Mouse (Mus musculus) hindbrain, embryonic 15.5 days (tissue): ENCODE results near the gene Slc35e3. TPM values are rescaled to one million over a fixed set of nuclear protein-coding genes. Genes with fewer than 3 reads are reported as not detected.

ENCODE experiments used
- ATAC-seq: fragments of 200-750 bp; cut with Nextera tagmentation; 2 replicates; pipeline ENCODE4 v1.8.0; 2017; ENCODE audit warnings: low read depth, moderate number of reproducible peaks, moderate TSS enrichment; ENCODE audit not compliant: low FRiP score
- H3K27ac ChIP-seq: fragments of 300-500 bp; sonication (generic); replicated peaks from 2 replicates; pipeline ENCODE4 v1.5.1; 2015; ENCODE audit warnings: mild to moderate bottlenecking, inconsistent platforms
- H3K27me3 ChIP-seq: fragments of 300-500 bp; sonication (generic); 2 replicates; pipeline ENCODE4 v1.6.1; 2015; ENCODE audit warnings: control low read depth, inconsistent platforms
- H3K36me3 ChIP-seq: fragments of 300-500 bp; sonication (generic); 2 replicates; pipeline ENCODE4 v1.6.1; 2015; ENCODE audit warnings: control low read depth, inconsistent platforms
- H3K4me1 ChIP-seq: fragments of 300-500 bp; sonication (generic); replicated peaks from 2 replicates; pipeline ENCODE4 v1.6.1; 2015; ENCODE audit warnings: control low read depth, inconsistent platforms
- H3K4me2 ChIP-seq: fragments of 300-500 bp; sonication (generic); 2 replicates; pipeline ENCODE4 v1.6.1; 2015; ENCODE audit warnings: moderate library complexity, mild to moderate bottlenecking, inconsistent platforms
- H3K4me3 ChIP-seq: fragments of 300-500 bp; sonication (generic); 2 replicates; pipeline ENCODE4 v1.5.1; 2015; ENCODE audit warnings: mild to moderate bottlenecking, inconsistent platforms
- H3K9ac ChIP-seq: fragments of 300-500 bp; sonication (generic); 2 replicates; pipeline ENCODE4 v1.6.1; 2015; ENCODE audit warnings: inconsistent platforms
- H3K9me3 ChIP-seq: fragments of 300-500 bp; sonication (generic); 2 replicates; pipeline ENCODE4 v1.6.1; 2016; ENCODE audit warnings: control low read depth, inconsistent platforms
- WGBS: fragments of 180-500 bp; shearing (Covaris S2); methylation state at CpG from one replicate; pipeline ENCODE4 v1.1.7; 2015; 5-methylcytosine and 5-hydroxymethylcytosine counted together
- polyA plus RNA-seq: library from polyadenylated mRNA; unstranded; fragments of >200 nt; fragmentation: Nextera tagmentation; extraction: Ambion mirVana; gene quantifications from 2 replicates; pipeline ENCODE4 v1.2.1, GENCODE M21; 2015

Gene Slc35e3
- polyA plus RNA-seq = 29.4 and 32.4 TPM in 2 replicates

- H3K36me3 ChIP-seq = peaks cover 14% of the 10 kb centered on the region
- no peaks in the 10 kb centered on the region for H3K9me3 ChIP-seq
- H3K27me3 ChIP-seq = no peaks in the 10 kb centered on the region
- H3K9ac ChIP-seq = peak within 1 kb of the TSS; percentile 65
- H3K4me2 ChIP-seq = peak within 1 kb of the TSS; percentile 71
- peak; percentile 98 for ATAC-seq
- peak within 1 kb of the TSS; percentile 61 for H3K27ac ChIP-seq
- H3K4me3 ChIP-seq = peak within 1 kb of the TSS; percentile 55
- 22% methylated on average over 31 of the region's 46 CpGs for WGBS
- H3K4me1 ChIP-seq = peaks cover 24% of the 10 kb centered on the region
These were observed at the start of gene Slc35e3 for GRCm38 (mm10) chr10:117746297-117746883. Gene Slc35e3, minus strand, starts transcription at chr10:117746365.

DNA sequence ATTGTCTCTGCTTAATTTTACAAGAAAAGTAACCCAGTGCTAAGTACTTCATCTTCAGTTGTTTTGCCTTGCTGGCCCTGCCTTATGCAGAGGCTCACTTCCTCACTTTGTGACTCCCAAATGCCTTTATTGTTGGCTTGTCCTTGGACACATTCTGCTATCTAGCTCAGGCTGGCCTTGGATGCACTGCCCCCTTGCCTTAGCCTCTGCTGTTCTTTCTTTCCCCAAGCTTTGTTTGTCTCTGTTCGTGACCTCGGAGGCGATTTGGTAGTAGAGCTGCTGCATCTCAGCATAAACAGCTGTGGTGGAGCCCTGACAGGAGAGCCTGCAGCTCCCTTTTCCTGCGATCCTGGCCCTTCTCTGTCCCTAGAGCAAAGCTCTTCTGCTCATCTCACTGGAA, 49.0 kb upstream of the Slc35e3 start:
- ATAC-seq = no peak
- WGBS = 83% methylated on average over 4 of the region's 4 CpGs
- H3K4me1 ChIP-seq = peaks cover 20% of the 10 kb centered on the region

GRCm38 (mm10) chr10:117793436-117794030, 47.4 kb upstream of the Slc35e3 start:
- ATAC-seq = no peak
- 81% methylated on average over 11 of the region's 11 CpGs for WGBS
- H3K4me2 ChIP-seq = peak overlapping the region; percentile 58
- H3K27ac ChIP-seq = 0 out of 2 replicates have a peak overlapping the region, but pooled peaks have one; percentile 64
- H3K4me1 ChIP-seq = peaks cover 20% of the 10 kb centered on the region
- no peaks in the 10 kb centered on the region for H3K27me3 ChIP-seq
- H3K36me3 ChIP-seq = no peaks in the 10 kb centered on the region
- H3K9me3 ChIP-seq = no peaks in the 10 kb centered on the region
- peak overlapping the region; percentile 94; the same call in 1 of the 2 replicates for H3K4me3 ChIP-seq
- no peak overlapping the region for H3K9ac ChIP-seq

More for the DNA sequence above, 49.0 kb upstream of the Slc35e3 start:
- Histone ChIP-seq H3K9me3 (no peaks in the 10 kb centered on the region), H3K27ac (no peak overlapping the region), H3K9ac (no peak overlapping the region), H3K36me3 (no peaks in the 10 kb centered on the region), H3K4me2 (no peak overlapping the region), H3K27me3 (no peaks in the 10 kb centered on the region), H3K4me3 (no peak overlapping the region)

GRCm38 (mm10) chr10:117792141-117793091, 46.3 kb upstream of the Slc35e3 start, which contains the start of gene Nup107:
Gene Nup107, minus strand, starts transcription at chr10:117792705.
- WGBS = under 1% methylated on average over 74 of the region's 75 CpGs
- no peaks in the 10 kb centered on the region for H3K9me3 ChIP-seq

GRCm38 (mm10) chr10:117791171-117791470, 45.0 kb upstream of the Slc35e3 start:
- ATAC-seq = no peak
- WGBS = 94% methylated on average over 2 of the region's 2 CpGs
- peak overlapping the region; percentile 88; the same call in 1 of the 2 replicates for H3K4me2 ChIP-seq

More at GRCm38 (mm10) chr10:117792141-117793091, 46.3 kb upstream of the Slc35e3 start, which contains the start of gene Nup107:
- peak within 1 kb of the TSS; percentile 60 for H3K9ac ChIP-seq
- peak within 1 kb of the TSS; percentile 94 for H3K4me3 ChIP-seq
- ATAC-seq = peak; percentile 98
- no peaks in the 10 kb centered on the region for H3K27me3 ChIP-seq
- H3K27ac ChIP-seq = peak within 1 kb of the TSS; percentile 69
- peaks cover 20% of the 10 kb centered on the region for H3K4me1 ChIP-seq
- H3K4me2 ChIP-seq = peak within 1 kb of the TSS; percentile 88
- H3K36me3 ChIP-seq = peaks cover 6% of the 10 kb centered on the region; the same call in 1 of the 2 replicates

GRCm38 (mm10) chr10:117790421-117791170, 44.4 kb upstream of the Slc35e3 start:
- WGBS = 94% methylated on average over 17 of the region's 17 CpGs
- H3K9me3 ChIP-seq = no peaks in the 10 kb centered on the region
- H3K4me1 ChIP-seq = peaks cover 20% of the 10 kb centered on the region
- H3K36me3 ChIP-seq = peaks cover 22% of the 10 kb centered on the region
- no peak for ATAC-seq
- no peaks in the 10 kb centered on the region for H3K27me3 ChIP-seq
- no peak overlapping the region for H3K27ac ChIP-seq
- H3K4me2 ChIP-seq = no peak overlapping the region
- H3K9ac ChIP-seq = no peak overlapping the region
- H3K4me3 ChIP-seq = no peak overlapping the region

More at GRCm38 (mm10) chr10:117791171-117791470, 45.0 kb upstream of the Slc35e3 start:
- peaks cover 20% of the 10 kb centered on the region for H3K4me1 ChIP-seq
- no peak overlapping the region for H3K27ac ChIP-seq
- no peaks in the 10 kb centered on the region for H3K27me3 ChIP-seq
- H3K36me3 ChIP-seq = peaks cover 18% of the 10 kb centered on the region
- no peak overlapping the region for H3K9ac ChIP-seq
- no peak overlapping the region for H3K4me3 ChIP-seq
- no peaks in the 10 kb centered on the region for H3K9me3 ChIP-seq

DNA sequence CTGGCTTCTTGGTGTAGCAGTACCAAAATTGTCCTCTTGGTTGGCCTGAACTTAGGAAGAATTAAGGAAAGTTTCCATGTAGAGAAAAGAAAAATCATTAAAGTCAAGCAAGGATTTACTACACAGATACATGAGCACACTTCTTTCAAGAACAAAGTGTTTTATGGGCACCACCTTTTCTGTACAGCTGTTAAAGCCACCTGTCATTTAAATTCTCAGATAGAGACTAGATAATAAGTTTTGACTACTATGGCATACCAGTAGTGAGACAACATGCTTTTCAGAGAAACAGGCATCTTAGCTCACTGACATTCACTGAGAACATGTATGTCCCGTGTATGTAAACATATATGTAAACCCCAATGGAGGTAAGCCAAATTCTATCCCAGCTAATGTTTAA, 43.8 kb upstream of the Slc35e3 start:
- no peak for ATAC-seq
- no peak overlapping the region for H3K9ac ChIP-seq
- H3K4me2 ChIP-seq = no peak overlapping the region
- WGBS = 93% methylated on average over 1 of the region's 1 CpGs
- peaks cover 24% of the 10 kb centered on the region for H3K36me3 ChIP-seq
- no peak overlapping the region for H3K27ac ChIP-seq
- no peaks in the 10 kb centered on the region for H3K9me3 ChIP-seq
- no peak overlapping the region for H3K4me3 ChIP-seq
- peaks cover 20% of the 10 kb centered on the region for H3K4me1 ChIP-seq
- no peaks in the 10 kb centered on the region for H3K27me3 ChIP-seq

DNA sequence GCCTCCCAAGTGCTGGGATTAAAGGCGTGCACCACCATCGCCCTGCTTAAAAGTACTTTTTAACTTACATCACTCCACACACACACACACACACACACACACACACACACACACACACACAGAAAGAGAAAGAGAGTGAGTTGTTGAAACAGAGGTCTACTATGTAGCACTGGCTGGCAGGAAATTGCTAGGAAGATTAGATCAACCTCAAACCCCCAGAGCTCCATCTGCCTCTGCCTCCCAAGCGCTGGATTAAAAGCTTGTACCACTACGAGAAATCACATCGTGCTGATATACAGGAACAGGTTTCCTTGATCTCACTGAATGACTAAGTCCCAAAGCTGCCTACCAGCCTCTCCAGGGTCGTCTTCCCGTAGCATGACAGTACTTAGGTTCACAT, 38.5 kb upstream of the Slc35e3 start:
- Histone ChIP-seq H3K4me2 (no peak overlapping the region), H3K27ac (no peak overlapping the region), H3K27me3 (no peaks in the 10 kb centered on the region), H3K9ac (no peak overlapping the region), H3K36me3 (peaks cover 49% of the 10 kb centered on the region), H3K9me3 (no peaks in the 10 kb centered on the region), H3K4me3 (no peak overlapping the region), H3K4me1 (no peaks in the 10 kb centered on the region)
- no peak for ATAC-seq
- 97% methylated on average over 7 of the region's 7 CpGs for WGBS

- Histone ChIP-seq H3K9ac (no peak overlapping the region), H3K4me3 (no peak overlapping the region), H3K36me3 (peaks cover 53% of the 10 kb centered on the region), H3K27ac (no peak overlapping the region), H3K9me3 (no peaks in the 10 kb centered on the region), H3K4me1 (no peaks in the 10 kb centered on the region), H3K27me3 (no peaks in the 10 kb centered on the region), H3K4me2 (no peak overlapping the region)
- 95% methylated on average over 13 of the region's 13 CpGs for WGBS
- no peak for ATAC-seq
These were observed 37.7 kb upstream of the Slc35e3 start for GRCm38 (mm10) chr10:117783786-117784420.

GRCm38 (mm10) chr10:117782491-117783260, 36.5 kb upstream of the Slc35e3 start:
- Histone ChIP-seq H3K4me1 (no peaks in the 10 kb centered on the region), H3K9ac (no peak overlapping the region), H3K27ac (no peak overlapping the region), H3K4me3 (no peak overlapping the region), H3K9me3 (no peaks in the 10 kb centered on the region), H3K36me3 (peaks cover 60% of the 10 kb centered on the region), H3K4me2 (no peak overlapping the region), H3K27me3 (no peaks in the 10 kb centered on the region)
- no peak for ATAC-seq
- WGBS = 94% methylated on average over 14 of the region's 14 CpGs
